Mouse (Mus musculus) forebrain, embryonic 11.5 days (tissue): Measurements from ENCODE around the gene Ttl. TPM values are rescaled to one million over a fixed set of nuclear protein-coding genes. Genes with fewer than 3 reads are reported as not detected.

Source experiments
- ATAC-seq: fragments of 200-750 bp; cut with Nextera tagmentation; replicated peaks from 2 replicates; pipeline ENCODE4 v1.8.0; 2017; ENCODE audit warnings: moderate TSS enrichment; ENCODE audit not compliant: low FRiP score
- DNase-seq: peaks from one replicate; pipeline ENCODE4 v3.0.0-alpha.2; 2017; ENCODE audit warnings: low spot score
- H3K27ac ChIP-seq: fragments of 300-500 bp; sonication (generic); 2 replicates; pipeline ENCODE4 v1.5.1; 2014; ENCODE audit warnings: low read depth, low read length
- H3K27me3 ChIP-seq: fragments of 300-500 bp; sonication (generic); 2 replicates; pipeline ENCODE4 v1.6.1; 2014; ENCODE audit warnings: mild to moderate bottlenecking, low read length, mixed read lengths; ENCODE audit not compliant: control insufficient read depth, insufficient read depth
- H3K36me3 ChIP-seq: fragments of 300-500 bp; sonication (generic); 2 replicates; pipeline ENCODE4 v1.6.1; 2014; ENCODE audit warnings: mild to moderate bottlenecking, low read length, moderate library complexity, mixed read lengths; ENCODE audit not compliant: control insufficient read depth, insufficient read depth
- H3K4me1 ChIP-seq: fragments of 300-500 bp; sonication (generic); replicated peaks from 2 replicates; pipeline ENCODE4 v1.6.1; 2014; ENCODE audit warnings: low read length, mixed read lengths; ENCODE audit not compliant: control insufficient read depth, insufficient read depth
- H3K4me2 ChIP-seq: fragments of 300-500 bp; sonication (generic); 2 replicates; pipeline ENCODE4 v1.6.1; 2014; ENCODE audit warnings: low read depth, mild to moderate bottlenecking, low read length, moderate library complexity, mixed read lengths; ENCODE audit not compliant: severe bottlenecking
- H3K4me3 ChIP-seq: fragments of 300-500 bp; sonication (generic); 2 replicates; pipeline ENCODE4 v1.5.1; 2014; ENCODE audit warnings: low read depth, low read length
- H3K9ac ChIP-seq: fragments of 300-500 bp; sonication (generic); 2 replicates; pipeline ENCODE4 v1.6.1; 2014; ENCODE audit warnings: low read length
- H3K9me3 ChIP-seq: fragments of 300-500 bp; sonication (generic); 2 replicates; pipeline ENCODE4 v1.6.1; 2016; ENCODE audit warnings: low read length, mixed read lengths; ENCODE audit not compliant: control insufficient read depth
- WGBS: fragments of 180-500 bp; shearing (Covaris S2); extraction: QIAGEN DNeasy Blood & Tissue Kit; methylation state at CpG from one replicate; pipeline ENCODE4 v1.1.7; 2014; 5-methylcytosine and 5-hydroxymethylcytosine counted together
- polyA plus RNA-seq: library from polyadenylated mRNA; unstranded; fragments of >200 nt; fragmentation: Nextera tagmentation; extraction: Ambion mirVana; gene quantifications from 2 replicates; pipeline ENCODE4 v1.2.1, GENCODE M21; 2014

Ttl gene
- polyA plus RNA-seq, 1 experiment from 2014 or later: 16.7 TPM

GRCm38 (mm10) chr2:129129987-129130545 is 64.3 kb downstream of the Ttl start:
- peak overlapping the region; percentile 60 for H3K4me3 ChIP-seq
- H3K4me2 ChIP-seq: peak overlapping the region; percentile 76
- H3K4me1 ChIP-seq: peaks cover 3% of the 10 kb centered on the region; the same call in 1 of the 2 replicates
- WGBS: 42% methylated on average over 18 of the region's 18 CpGs
- no peaks in the 10 kb centered on the region for H3K27me3 ChIP-seq
- peaks cover 14% of the 10 kb centered on the region for H3K36me3 ChIP-seq
- no peaks in the 10 kb centered on the region for H3K9me3 ChIP-seq
- DNase-seq (no peak), ATAC-seq (peak; percentile 47)
- H3K9ac ChIP-seq: peak overlapping the region; percentile 64
- peak overlapping the region; percentile 60 for H3K27ac ChIP-seq

GRCm38 (mm10) chr2:129130776-129131175 is 65.0 kb downstream of the Ttl start:
- ATAC-seq (no peak), DNase-seq (no peak)
- H3K36me3 ChIP-seq: peaks cover 14% of the 10 kb centered on the region
- H3K9ac ChIP-seq: no peak overlapping the region
- no peaks in the 10 kb centered on the region for H3K9me3 ChIP-seq
- WGBS: 98% methylated on average over 2 of the region's 2 CpGs
- H3K4me1 ChIP-seq: peaks cover 3% of the 10 kb centered on the region; the same call in 1 of the 2 replicates
- H3K4me3 ChIP-seq: peak overlapping the region; percentile 60; the same call in 1 of the 2 replicates
- no peak overlapping the region for H3K27ac ChIP-seq
- H3K4me2 ChIP-seq: no peak overlapping the region; the same call in 1 of the 2 replicates
- no peaks in the 10 kb centered on the region for H3K27me3 ChIP-seq

GRCm38 (mm10) chr2:129132231-129132630 is 66.5 kb downstream of the Ttl start:
- ATAC-seq (no peak), DNase-seq (no peak)
- Histone ChIP-seq H3K9me3 (no peaks in the 10 kb centered on the region), H3K27me3 (no peaks in the 10 kb centered on the region), H3K27ac (no peak overlapping the region), H3K36me3 (peaks cover 14% of the 10 kb centered on the region), H3K9ac (no peak overlapping the region), H3K4me1 (peaks cover 3% of the 10 kb centered on the region; the same call in 1 of the 2 replicates), H3K4me2 (no peak overlapping the region), H3K4me3 (no peak overlapping the region)
- 93% methylated on average over 7 of the region's 7 CpGs for WGBS

- Histone ChIP-seq H3K4me3 (no peak overlapping the region), H3K27ac (no peak overlapping the region), H3K4me1 (peaks cover 3% of the 10 kb centered on the region; the same call in 1 of the 2 replicates), H3K9me3 (no peaks in the 10 kb centered on the region), H3K27me3 (no peaks in the 10 kb centered on the region), H3K9ac (no peak overlapping the region), H3K4me2 (no peak overlapping the region), H3K36me3 (peaks cover 14% of the 10 kb centered on the region)
- no peak for ATAC-seq
- 95% methylated on average over 14 of the region's 14 CpGs for WGBS
- DNase-seq: no peak
Observed at GRCm38 (mm10) chr2:129133006-129133805, 67.5 kb downstream of the Ttl start.

GRCm38 (mm10) chr2:129139906-129140305 is 74.2 kb downstream of the Ttl start:
- no peak for DNase-seq
- no peak for ATAC-seq
- WGBS: 84% methylated on average over 10 of the region's 10 CpGs

More at GRCm38 (mm10) chr2:129139906-129140305, 74.2 kb downstream of the Ttl start:
- Histone ChIP-seq H3K36me3 (no peaks in the 10 kb centered on the region), H3K27ac (no peak overlapping the region), H3K9me3 (no peaks in the 10 kb centered on the region), H3K4me1 (no peaks in the 10 kb centered on the region), H3K4me2 (no peak overlapping the region), H3K9ac (no peak overlapping the region), H3K27me3 (no peaks in the 10 kb centered on the region), H3K4me3 (no peak overlapping the region)

Other genes with a start within 250 kb of the Ttl start
- 21.9 and 24.2 TPM in 2 replicates for gene Tmem87b, start 247.8 kb upstream of the Ttl start, polyA plus RNA-seq
- gene Fbln7, start 203.0 kb upstream of the Ttl start, polyA plus RNA-seq: 2.2 and 2.9 TPM in 2 replicates
- 10.4 and 10.8 TPM in 2 replicates for gene Zc3h8, start 121.9 kb upstream of the Ttl start, polyA plus RNA-seq
- 2.8 and 2.9 TPM in 2 replicates for gene Zc3h6, start 98.5 kb upstream of the Ttl start, polyA plus RNA-seq
- 22.8 and 25.3 TPM in 2 replicates for gene Gm10762, start 98.2 kb upstream of the Ttl start, polyA plus RNA-seq
- 0.05 and 0.08 TPM in 2 replicates for gene Vinac1, start 17.8 kb upstream of the Ttl start, polyA plus RNA-seq
- 30.9 and 33.9 TPM in 2 replicates for gene Polr1b, start 35.1 kb downstream of the Ttl start, polyA plus RNA-seq
- gene Chchd5, start 63.8 kb downstream of the Ttl start, polyA plus RNA-seq: 24.5 TPM in 2 replicates
- 70.7 and 72.8 TPM in 2 replicates for gene Slc20a1, start 132.8 kb downstream of the Ttl start, polyA plus RNA-seq
- gene Ckap2l, start 231.3 kb downstream of the Ttl start, polyA plus RNA-seq: 95.3 and 97.5 TPM in 2 replicates
- gene Il1a, start 244.0 kb downstream of the Ttl start, polyA plus RNA-seq: 0.12 TPM in 1 of 2 replicates, not detected in the other